Mouse (Mus musculus): ENCODE data around the gene Smim17. TPM values are rescaled to one million over a fixed set of nuclear protein-coding genes. Genes with fewer than 3 reads are reported as not detected.
A peak's percentile ranks its signal among the peaks of the same experiment; 100 is the strongest.

Smim17 gene
- polyA plus RNA-seq (2012; rRNA removed) = 16.1 and 19.1 TPM in 2 replicates

- 23% methylated on average over 25 of the region's 25 CpGs for WGBS
- no peaks in the 10 kb centered on the region for H3K27me3 ChIP-seq (ENCODE audit: control insufficient read depth, insufficient read depth, low read length)
These were observed at the start of gene Smim17 for GRCm38 (mm10) chr7:6397996-6398975. Smim17 (plus strand) TSS chr7:6398715.

GRCm38 (mm10) chr7:6358121-6358520 lies 40.4 kb upstream of the Smim17 start:
- no peak for DNase-seq
- H3K4me1 ChIP-seq (ENCODE audit: control insufficient read depth, insufficient read depth, low read length) = no peaks in the 10 kb centered on the region
- 62% methylated on average over 2 of the region's 2 CpGs for WGBS
- no peak for TF ChIP-seq POLR2A (IDR thresholded peaks at IDR 0.05; ENCODE audit: borderline replicate concordance, insufficient read depth, low read length)
- TF ChIP-seq CTCF (IDR thresholded peaks at IDR 0.05; ENCODE audit: borderline replicate concordance, insufficient read depth, low read depth, low read length) = no peak
- no peaks in the 10 kb centered on the region for H3K27me3 ChIP-seq (ENCODE audit: control insufficient read depth, insufficient read depth, low read length)
- H3K4me3 ChIP-seq (replicated peaks; ENCODE audit: insufficient read depth, low read depth, low read length) = no peak overlapping the region
- no peak overlapping the region for H3K27ac ChIP-seq (ENCODE audit: insufficient read depth, low read length)

More at GRCm38 (mm10) chr7:6397996-6398975, at the start of gene Smim17:
- DNase-seq = peak; percentile 76 to 77
- peak; percentile 82; the same call in 1 of the 2 replicates for TF ChIP-seq POLR2A (IDR thresholded peaks at IDR 0.05; ENCODE audit: borderline replicate concordance, insufficient read depth, low read length)
- TF ChIP-seq CTCF (IDR thresholded peaks at IDR 0.05; ENCODE audit: borderline replicate concordance, insufficient read depth, low read depth, low read length) = no peak
- Histone ChIP-seq H3K4me3 (replicated peaks; ENCODE audit: insufficient read depth, low read depth, low read length) (peak within 1 kb of the TSS; percentile 100), H3K27ac (ENCODE audit: insufficient read depth, low read length) (peak within 1 kb of the TSS; percentile 47; the same call in 1 of the 2 replicates), H3K4me1 (ENCODE audit: control insufficient read depth, insufficient read depth, low read length) (no peaks in the 10 kb centered on the region)

GRCm38 (mm10) chr7:6358937-6359590 lies 39.5 kb upstream of the Smim17 start:
- Histone ChIP-seq H3K4me1 (ENCODE audit: control insufficient read depth, insufficient read depth, low read length) (no peaks in the 10 kb centered on the region), H3K27ac (ENCODE audit: insufficient read depth, low read length) (no peak overlapping the region), H3K4me3 (replicated peaks; ENCODE audit: insufficient read depth, low read depth, low read length) (no peak overlapping the region), H3K27me3 (ENCODE audit: control insufficient read depth, insufficient read depth, low read length) (no peaks in the 10 kb centered on the region)
- peak in 1 of 2 experiments; percentile 62 for DNase-seq
- 0 out of 2 replicates have a peak, but pooled peaks have one; percentile 40 for TF ChIP-seq CTCF (IDR thresholded peaks at IDR 0.05; ENCODE audit: borderline replicate concordance, insufficient read depth, low read depth, low read length)
- TF ChIP-seq POLR2A (IDR thresholded peaks at IDR 0.05; ENCODE audit: borderline replicate concordance, insufficient read depth, low read length) = no peak
- 49% methylated on average over 10 of the region's 10 CpGs for WGBS

- WGBS = 37% methylated on average over 9 of the region's 9 CpGs
- DNase-seq = no peak
- Histone ChIP-seq H3K4me1 (ENCODE audit: control insufficient read depth, insufficient read depth, low read length) (no peaks in the 10 kb centered on the region), H3K27me3 (ENCODE audit: control insufficient read depth, insufficient read depth, low read length) (no peaks in the 10 kb centered on the region), H3K4me3 (replicated peaks; ENCODE audit: insufficient read depth, low read depth, low read length) (no peak overlapping the region), H3K27ac (ENCODE audit: insufficient read depth, low read length) (no peak overlapping the region)
- TF ChIP-seq POLR2A (IDR thresholded peaks at IDR 0.05; ENCODE audit: borderline replicate concordance, insufficient read depth, low read length) (no peak), CTCF (IDR thresholded peaks at IDR 0.05; ENCODE audit: borderline replicate concordance, insufficient read depth, low read depth, low read length) (no peak)
These were observed 37.9 kb upstream of the Smim17 start for GRCm38 (mm10) chr7:6360477-6361060.

GRCm38 (mm10) chr7:6361756-6362155 lies 36.8 kb upstream of the Smim17 start:
- Histone ChIP-seq H3K4me1 (ENCODE audit: control insufficient read depth, insufficient read depth, low read length) (no peaks in the 10 kb centered on the region), H3K27me3 (ENCODE audit: control insufficient read depth, insufficient read depth, low read length) (no peaks in the 10 kb centered on the region), H3K4me3 (replicated peaks; ENCODE audit: insufficient read depth, low read depth, low read length) (peak overlapping the region; percentile 96), H3K27ac (ENCODE audit: insufficient read depth, low read length) (no peak overlapping the region; the same call in 1 of the 2 replicates)
- 19% methylated on average over 7 of the region's 7 CpGs for WGBS
- DNase-seq = no peak
- TF ChIP-seq CTCF (IDR thresholded peaks at IDR 0.05; ENCODE audit: borderline replicate concordance, insufficient read depth, low read depth, low read length) = no peak
- TF ChIP-seq POLR2A (IDR thresholded peaks at IDR 0.05; ENCODE audit: borderline replicate concordance, insufficient read depth, low read length) = no peak

- peak; percentile 99 for DNase-seq
These were observed 36.1 kb upstream of the Smim17 start for GRCm38 (mm10) chr7:6362268-6363046.

More at GRCm38 (mm10) chr7:6362268-6363046, 36.1 kb upstream of the Smim17 start:
- TF ChIP-seq CTCF (IDR thresholded peaks at IDR 0.05; ENCODE audit: borderline replicate concordance, insufficient read depth, low read depth, low read length) (no peak), POLR2A (IDR thresholded peaks at IDR 0.05; ENCODE audit: borderline replicate concordance, insufficient read depth, low read length) (peak; percentile 60; the same call in 1 of the 2 replicates)
- WGBS = under 1% methylated on average over 38 of the region's 38 CpGs
- Histone ChIP-seq H3K27ac (ENCODE audit: insufficient read depth, low read length) (peak overlapping the region; percentile 64; the same call in 1 of the 2 replicates), H3K4me3 (replicated peaks; ENCODE audit: insufficient read depth, low read depth, low read length) (peak overlapping the region; percentile 96), H3K4me1 (ENCODE audit: control insufficient read depth, insufficient read depth, low read length) (no peaks in the 10 kb centered on the region), H3K27me3 (ENCODE audit: control insufficient read depth, insufficient read depth, low read length) (no peaks in the 10 kb centered on the region)

Data from cerebellum, adult 2 months (tissue).